Mouse (Mus musculus) forebrain, embryonic 13.5 days (tissue): ENCODE data around the gene Tmcc3. TPM values are rescaled to one million over a fixed set of nuclear protein-coding genes. Genes with fewer than 3 reads are reported as not detected.

Experiments used
- ATAC-seq: fragments of 200-750 bp; cut with Nextera tagmentation; 2 replicates; pipeline ENCODE4 v1.8.0; 2017
- H3K27ac ChIP-seq: fragments of 300-500 bp; sonication (generic); 2 replicates; pipeline ENCODE4 v1.5.1; 2015; ENCODE audit warnings: inconsistent platforms, mild to moderate bottlenecking, moderate library complexity
- H3K27me3 ChIP-seq: fragments of 300-500 bp; sonication (generic); 2 replicates; pipeline ENCODE4 v1.6.1; 2015; ENCODE audit warnings: mild to moderate bottlenecking, inconsistent platforms
- H3K36me3 ChIP-seq: fragments of 300-500 bp; sonication (generic); 2 replicates; pipeline ENCODE4 v1.6.1; 2015; ENCODE audit warnings: mild to moderate bottlenecking, inconsistent platforms; ENCODE audit not compliant: poor library complexity, severe bottlenecking
- H3K4me1 ChIP-seq: fragments of 300-500 bp; sonication (generic); 2 replicates; pipeline ENCODE4 v1.6.1; 2015; ENCODE audit warnings: inconsistent platforms
- H3K4me2 ChIP-seq: fragments of 300-500 bp; sonication (generic); 2 replicates; pipeline ENCODE4 v1.6.1; 2015; ENCODE audit warnings: inconsistent platforms, mild to moderate bottlenecking, moderate library complexity
- H3K4me3 ChIP-seq: fragments of 300-500 bp; sonication (generic); 2 replicates; pipeline ENCODE4 v1.5.1; 2015; ENCODE audit warnings: mild to moderate bottlenecking, inconsistent platforms
- H3K9ac ChIP-seq: fragments of 300-500 bp; sonication (generic); 2 replicates; pipeline ENCODE4 v1.6.1; 2015; ENCODE audit warnings: mild to moderate bottlenecking, inconsistent platforms
- H3K9me3 ChIP-seq: fragments of 300-500 bp; sonication (generic); replicated peaks from 2 replicates; pipeline ENCODE4 v1.6.1; 2016; ENCODE audit warnings: inconsistent platforms
- WGBS: fragments of 180-500 bp; shearing (Covaris S2); methylation state at CpG from one replicate; pipeline ENCODE4 v1.1.7; 2015; 5-methylcytosine and 5-hydroxymethylcytosine counted together
- polyA plus RNA-seq: library from polyadenylated mRNA; unstranded; fragments of >200 nt; fragmentation: Nextera tagmentation; extraction: Ambion mirVana; gene quantifications from 2 replicates; pipeline ENCODE4 v1.2.1, GENCODE M21; 2015

The Tmcc3 gene
- polyA plus RNA-seq: 3.7 and 4.8 TPM in 2 replicates

- Histone ChIP-seq H3K9ac (peak within 1 kb of the TSS; percentile 61), H3K4me2 (peak within 1 kb of the TSS; percentile 91), H3K36me3 (no peaks in the 10 kb centered on the region), H3K4me3 (peak within 1 kb of the TSS; percentile 50), H3K4me1 (peaks cover 14% of the 10 kb centered on the region), H3K27ac (no peak within 1 kb of the TSS), H3K27me3 (peaks cover 14% of the 10 kb centered on the region), H3K9me3 (0 out of 2 replicates have a peak, but pooled peaks cover 3% of the 10 kb centered on the region)
- WGBS: 2% methylated on average over 19 of the region's 19 CpGs
- ATAC-seq: 0 out of 2 replicates have a peak, but pooled peaks have one; percentile 9
Measured at GRCm38 (mm10) chr10:94311511-94312006, at the start of gene Tmcc3. TSS of gene Tmcc3 (plus strand) at chr10:94311949.

- WGBS: 91% methylated on average over 13 of the region's 13 CpGs
- no peak overlapping the region for H3K4me2 ChIP-seq
- no peak for ATAC-seq
- no peaks in the 10 kb centered on the region for H3K9me3 ChIP-seq
- peaks cover 5% of the 10 kb centered on the region; the same call in 1 of the 2 replicates for H3K4me1 ChIP-seq
- H3K27me3 ChIP-seq: no peaks in the 10 kb centered on the region
- no peaks in the 10 kb centered on the region for H3K36me3 ChIP-seq
- no peak overlapping the region for H3K4me3 ChIP-seq
- no peak overlapping the region for H3K27ac ChIP-seq
- no peak overlapping the region for H3K9ac ChIP-seq
Measured at GRCm38 (mm10) chr10:94262646-94263045, 49.1 kb upstream of the Tmcc3 start.

- H3K4me1 ChIP-seq: peaks cover 5% of the 10 kb centered on the region; the same call in 1 of the 2 replicates
- H3K9ac ChIP-seq: no peak overlapping the region
- WGBS: 86% methylated on average over 3 of the region's 3 CpGs
- no peaks in the 10 kb centered on the region for H3K27me3 ChIP-seq
- no peak overlapping the region for H3K27ac ChIP-seq
- no peak overlapping the region for H3K4me3 ChIP-seq
- no peaks in the 10 kb centered on the region for H3K36me3 ChIP-seq
- no peaks in the 10 kb centered on the region for H3K9me3 ChIP-seq
- ATAC-seq: no peak
- no peak overlapping the region for H3K4me2 ChIP-seq
Measured at GRCm38 (mm10) chr10:94263211-94263610, 48.5 kb upstream of the Tmcc3 start.

GRCm38 (mm10) chr10:94265656-94266542 is 45.9 kb upstream of the Tmcc3 start:
- peaks cover 5% of the 10 kb centered on the region; the same call in 1 of the 2 replicates for H3K4me1 ChIP-seq
- H3K36me3 ChIP-seq: no peaks in the 10 kb centered on the region
- H3K27me3 ChIP-seq: no peaks in the 10 kb centered on the region
- H3K9me3 ChIP-seq: no peaks in the 10 kb centered on the region
- 66% methylated on average over 17 of the region's 17 CpGs for WGBS
- peak overlapping the region; percentile 19 for H3K27ac ChIP-seq
- ATAC-seq: 0 out of 2 replicates have a peak, but pooled peaks have one; percentile 19
- no peak overlapping the region for H3K4me3 ChIP-seq
- H3K4me2 ChIP-seq: no peak overlapping the region
- no peak overlapping the region for H3K9ac ChIP-seq

- no peak for ATAC-seq
- H3K4me2 ChIP-seq: no peak overlapping the region
- no peaks in the 10 kb centered on the region for H3K4me1 ChIP-seq
- no peak overlapping the region for H3K4me3 ChIP-seq
- H3K27ac ChIP-seq: no peak overlapping the region
- WGBS: 33% methylated on average over 3 of the region's 3 CpGs
- no peaks in the 10 kb centered on the region for H3K9me3 ChIP-seq
- no peaks in the 10 kb centered on the region for H3K36me3 ChIP-seq
- no peak overlapping the region for H3K9ac ChIP-seq
- H3K27me3 ChIP-seq: no peaks in the 10 kb centered on the region
Measured at GRCm38 (mm10) chr10:94275321-94275720, 36.4 kb upstream of the Tmcc3 start.

- Histone ChIP-seq H3K27me3 (no peaks in the 10 kb centered on the region), H3K36me3 (no peaks in the 10 kb centered on the region), H3K4me3 (no peak overlapping the region), H3K4me1 (no peaks in the 10 kb centered on the region), H3K9ac (no peak overlapping the region), H3K27ac (no peak overlapping the region), H3K4me2 (no peak overlapping the region), H3K9me3 (no peaks in the 10 kb centered on the region)
- no peak for ATAC-seq
- 57% methylated on average over 2 of the region's 2 CpGs for WGBS
Measured at GRCm38 (mm10) chr10:94276511-94276910, 35.2 kb upstream of the Tmcc3 start.

- 70% methylated on average over 8 of the region's 8 CpGs for WGBS
- no peak for ATAC-seq
- Histone ChIP-seq H3K9ac (no peak overlapping the region), H3K27me3 (no peaks in the 10 kb centered on the region), H3K27ac (no peak overlapping the region), H3K4me1 (0 out of 2 replicates have a peak, but pooled peaks cover 9% of the 10 kb centered on the region), H3K36me3 (no peaks in the 10 kb centered on the region), H3K4me3 (no peak overlapping the region), H3K4me2 (no peak overlapping the region), H3K9me3 (no peaks in the 10 kb centered on the region)
Measured at GRCm38 (mm10) chr10:94282179-94282578, 29.6 kb upstream of the Tmcc3 start.

- Histone ChIP-seq H3K4me1 (0 out of 2 replicates have a peak, but pooled peaks cover 9% of the 10 kb centered on the region), H3K9ac (no peak overlapping the region), H3K36me3 (no peaks in the 10 kb centered on the region), H3K27ac (no peak overlapping the region), H3K9me3 (no peaks in the 10 kb centered on the region), H3K27me3 (no peaks in the 10 kb centered on the region), H3K4me3 (no peak overlapping the region), H3K4me2 (no peak overlapping the region)
- ATAC-seq: no peak
- 89% methylated on average over 7 of the region's 7 CpGs for WGBS
Measured at GRCm38 (mm10) chr10:94282797-94283196, 29.0 kb upstream of the Tmcc3 start.

GRCm38 (mm10) chr10:94294437-94294836 is 17.3 kb upstream of the Tmcc3 start:
- H3K4me1 ChIP-seq: peaks cover 21% of the 10 kb centered on the region
- peak overlapping the region; percentile 37; the same call in 1 of the 2 replicates for H3K9ac ChIP-seq
- H3K27me3 ChIP-seq: no peaks in the 10 kb centered on the region
- 76% methylated on average over 5 of the region's 5 CpGs for WGBS
- no peak overlapping the region for H3K4me3 ChIP-seq
- no peaks in the 10 kb centered on the region for H3K9me3 ChIP-seq
- H3K36me3 ChIP-seq: no peaks in the 10 kb centered on the region
- H3K4me2 ChIP-seq: no peak overlapping the region
- 0 out of 2 replicates have a peak, but pooled peaks have one; percentile 43 for ATAC-seq
- H3K27ac ChIP-seq: peak overlapping the region; percentile 55; the same call in 1 of the 2 replicates

GRCm38 (mm10) chr10:94294933-94295750 is 16.6 kb upstream of the Tmcc3 start:
- ATAC-seq: peak; percentile 75
- Histone ChIP-seq H3K27me3 (no peaks in the 10 kb centered on the region), H3K9me3 (no peaks in the 10 kb centered on the region), H3K9ac (0 out of 2 replicates have a peak overlapping the region, but pooled peaks have one; percentile 37), H3K4me2 (no peak overlapping the region), H3K4me3 (no peak overlapping the region), H3K4me1 (peaks cover 21% of the 10 kb centered on the region), H3K36me3 (no peaks in the 10 kb centered on the region), H3K27ac (peak overlapping the region; percentile 55)
- 23% methylated on average over 6 of the region's 6 CpGs for WGBS

GRCm38 (mm10) chr10:94295923-94296605 is 15.7 kb upstream of the Tmcc3 start:
- H3K27me3 ChIP-seq: no peaks in the 10 kb centered on the region
- H3K4me2 ChIP-seq: no peak overlapping the region
- peaks cover 21% of the 10 kb centered on the region for H3K4me1 ChIP-seq
- H3K4me3 ChIP-seq: no peak overlapping the region
- WGBS: 93% methylated on average over 5 of the region's 5 CpGs
- H3K9ac ChIP-seq: no peak overlapping the region
- H3K9me3 ChIP-seq: no peaks in the 10 kb centered on the region
- H3K36me3 ChIP-seq: no peaks in the 10 kb centered on the region
- peak overlapping the region; percentile 55; the same call in 1 of the 2 replicates for H3K27ac ChIP-seq
- no peak for ATAC-seq
